Mouse (Mus musculus) spleen, adult 2 months (tissue): ENCODE measurements around the gene Gba2.

Experiments used
- CTCF ChIP-seq: fragments of 200-500 bp; IDR thresholded peaks from 2 replicates; pipeline ENCODE4 v1.5.1; 2011; ENCODE audit warnings: mild to moderate bottlenecking, inconsistent platforms; ENCODE audit not compliant: insufficient read depth, insufficient read length, insufficient replicate concordance; ENCODE audit errors: extremely low read depth
- POLR2A ChIP-seq: fragments of 200-500 bp; IDR thresholded peaks from 2 replicates; pipeline ENCODE4 v1.6.1; 2011; ENCODE audit warnings: low read depth, low read length, inconsistent platforms

GRCm38 (mm10) chr4:43580721-43581120, 2.0 kb upstream of the Gba2 start:
- TF ChIP-seq POLR2A = no peak
- TF ChIP-seq CTCF = no peak
